Mouse (Mus musculus) bone marrow macrophage, adult 2 months (primary cell): Measurements from ENCODE around the gene Ntn3.

Source experiments
- CTCF ChIP-seq: IDR thresholded peaks from 2 replicates; pipeline ENCODE4 v1.5.1; 2012; ENCODE audit warnings: low read depth, mild to moderate bottlenecking, low read length, moderate library complexity
- POLR2A ChIP-seq: IDR thresholded peaks from 2 replicates; pipeline ENCODE4 v1.6.1; 2012; ENCODE audit warnings: mild to moderate bottlenecking, low read depth, low read length, borderline replicate concordance

GRCm38 (mm10) chr17:24226721-24227120, 17.4 kb upstream of the Ntn3 start:
- TF ChIP-seq CTCF (no peak), POLR2A (no peak)
